Mouse (Mus musculus): ENCODE measurements around the gene 6030452D12Rik.

6030452D12Rik gene

DNA sequence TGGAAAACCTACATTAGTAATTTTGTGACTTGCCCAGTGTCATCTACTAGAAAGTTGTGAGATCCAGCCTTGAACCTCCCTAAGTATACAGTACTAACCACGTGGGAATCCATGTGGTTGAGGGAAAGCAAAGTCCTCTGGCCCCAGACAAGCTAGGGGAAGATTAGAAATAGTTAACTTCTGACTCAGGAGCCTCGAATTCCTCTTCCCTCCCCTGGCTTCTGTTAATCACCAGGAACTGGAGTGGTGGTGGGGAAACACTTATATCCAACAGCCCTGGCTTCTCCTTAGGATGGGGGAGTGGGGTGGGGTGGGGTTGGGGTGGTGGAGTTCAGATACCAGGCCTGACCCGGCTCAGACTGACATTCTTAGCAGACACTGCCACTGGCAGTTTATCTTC lies 18.4 kb downstream of the 6030452D12Rik start:
- no peak for DNase-seq (ENCODE audit: low spot score)

DNA sequence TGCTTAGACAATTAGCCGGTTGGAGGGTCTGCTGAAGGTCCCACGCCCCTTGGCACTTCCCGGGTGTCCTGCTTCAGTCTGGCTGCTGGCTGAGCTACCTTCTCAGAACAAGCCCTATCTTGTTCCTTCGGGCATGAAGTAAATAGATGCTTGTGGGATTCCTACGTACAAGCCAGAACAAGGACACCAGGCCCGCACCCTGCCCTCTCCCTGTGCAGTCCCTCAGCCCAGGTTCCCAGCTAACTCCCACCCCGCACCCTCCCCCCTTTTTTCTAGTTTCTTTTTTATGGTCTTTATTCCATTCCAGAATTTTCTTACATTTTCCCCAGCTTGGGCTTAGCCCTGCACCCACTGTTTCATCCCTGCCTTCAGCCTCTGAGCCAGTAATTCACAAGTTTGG lies 20.3 kb downstream of the 6030452D12Rik start:
- no peak for DNase-seq (ENCODE audit: low spot score)

DNA sequence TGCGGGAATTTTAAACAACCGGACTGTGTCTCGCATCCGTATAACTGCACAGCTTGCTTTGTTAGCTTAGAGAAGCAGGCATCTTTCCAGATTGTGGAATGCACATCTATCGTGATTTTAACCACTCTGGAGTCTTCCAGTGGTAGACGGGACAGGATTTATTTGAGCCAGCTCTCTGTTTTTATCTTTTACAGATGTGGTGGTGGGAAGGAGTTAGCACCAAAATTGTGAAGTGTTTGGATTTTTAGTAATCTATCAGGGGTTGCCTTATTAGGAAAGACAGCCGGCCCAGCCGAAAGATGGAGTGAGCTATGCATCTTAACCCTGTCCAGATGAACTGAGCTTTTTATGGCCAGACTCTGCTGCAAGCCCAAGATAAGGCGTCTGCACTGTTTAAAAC lies 21.5 kb downstream of the 6030452D12Rik start:
- no peak for DNase-seq (ENCODE audit: low spot score)

- DNase-seq (ENCODE audit: low spot score): no peak
These were observed 26.4 kb downstream of the 6030452D12Rik start for GRCm38 (mm10) chr8:106526725-106527124.

DNA sequence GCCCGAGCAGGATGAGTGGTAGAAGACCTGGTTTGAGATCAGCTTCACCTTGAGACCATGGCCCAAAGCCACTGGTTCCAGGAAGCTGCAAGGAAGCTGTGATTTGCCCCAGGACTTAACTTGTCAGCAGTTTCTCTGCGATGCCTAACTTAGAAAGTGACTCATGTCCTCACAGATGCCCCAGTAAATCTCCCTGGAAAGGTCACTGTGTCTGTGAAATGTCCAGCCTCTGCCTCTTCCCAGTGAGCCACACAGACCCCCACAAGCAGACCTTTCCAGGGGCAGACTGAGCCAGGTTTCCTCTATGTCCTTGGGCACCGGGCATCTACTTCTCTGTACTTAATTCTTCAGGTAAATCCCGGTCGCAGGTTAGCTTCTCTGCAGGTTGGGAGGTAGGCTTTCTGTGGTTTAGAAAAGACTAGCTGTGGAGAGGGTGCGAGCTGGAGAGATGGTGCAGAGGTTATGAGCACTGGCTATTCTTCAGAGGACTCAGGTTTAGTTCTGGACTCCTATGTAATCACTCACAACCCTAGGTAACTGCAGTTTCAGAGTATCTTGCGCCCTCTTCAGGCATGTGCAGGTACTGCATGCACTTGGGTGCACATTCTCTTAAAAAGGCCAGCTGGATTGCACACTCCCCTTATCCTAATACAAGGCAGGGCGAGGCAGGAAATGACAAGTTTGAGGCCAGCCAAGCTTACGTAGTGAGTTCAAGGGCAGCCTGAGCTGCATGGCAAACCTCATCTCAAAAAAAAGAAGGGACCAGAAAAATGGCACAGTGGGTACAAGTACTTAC lies 27.1 kb downstream of the 6030452D12Rik start:
- DNase-seq (ENCODE audit: low spot score): no peak

DNA sequence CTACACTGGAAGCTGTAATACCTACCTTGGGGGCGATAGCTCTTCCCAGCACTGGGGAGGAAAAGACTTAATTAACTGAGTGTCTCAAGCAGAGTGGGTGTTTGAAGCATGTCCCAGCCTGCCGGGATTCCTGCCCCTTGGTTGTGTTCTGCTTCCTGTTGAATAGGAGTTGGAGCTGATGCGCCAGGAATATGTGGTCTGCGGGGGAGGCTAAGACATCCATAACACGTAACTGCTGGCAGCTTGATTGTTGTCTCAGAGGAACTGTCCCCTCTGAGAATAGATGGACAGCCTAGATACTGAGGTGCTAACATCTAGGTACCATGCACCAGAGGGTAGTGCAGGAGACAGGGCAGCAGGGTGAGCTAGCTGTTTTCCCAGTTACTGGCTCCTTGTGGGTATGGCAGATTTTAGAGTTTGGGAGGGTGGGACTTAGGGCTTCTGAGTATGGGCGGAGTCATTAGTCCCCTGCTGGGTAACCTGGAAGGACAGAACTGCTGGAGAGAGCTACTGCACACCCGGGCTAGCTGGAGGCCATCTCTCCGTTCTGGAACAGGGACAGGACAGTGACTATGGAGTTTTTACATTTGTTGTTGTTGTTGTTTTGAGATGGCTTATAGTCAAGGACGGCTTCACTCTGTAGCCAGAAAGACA lies 28.4 kb downstream of the 6030452D12Rik start:
- DNase-seq (ENCODE audit: low spot score): no peak

GRCm38 (mm10) chr8:106529885-106530482 lies 29.7 kb downstream of the 6030452D12Rik start:
- DNase-seq (ENCODE audit: low spot score): no peak

DNA sequence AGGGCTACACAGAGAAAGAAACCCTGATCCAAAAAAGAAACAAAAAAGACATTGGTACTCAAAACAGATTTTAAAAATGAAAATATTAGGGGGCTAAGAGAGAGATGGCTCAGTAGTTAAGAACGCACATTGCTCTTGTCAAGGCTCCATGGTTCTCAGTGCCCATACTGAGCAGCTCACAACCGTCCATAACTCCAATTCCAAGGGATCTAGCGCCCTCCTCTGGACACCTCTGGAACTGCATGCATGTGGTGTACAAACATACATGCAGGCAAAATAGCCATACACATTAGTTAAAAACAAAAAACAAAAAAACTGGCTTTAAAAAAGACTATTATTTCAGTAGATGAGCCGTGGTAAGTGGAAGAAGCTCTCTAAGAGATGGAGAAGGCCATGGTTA lies 30.2 kb downstream of the 6030452D12Rik start:
- no peak for DNase-seq (ENCODE audit: low spot score)

GRCm38 (mm10) chr8:106533709-106534108 lies 33.4 kb downstream of the 6030452D12Rik start:
- no peak for DNase-seq (ENCODE audit: low spot score)

DNA sequence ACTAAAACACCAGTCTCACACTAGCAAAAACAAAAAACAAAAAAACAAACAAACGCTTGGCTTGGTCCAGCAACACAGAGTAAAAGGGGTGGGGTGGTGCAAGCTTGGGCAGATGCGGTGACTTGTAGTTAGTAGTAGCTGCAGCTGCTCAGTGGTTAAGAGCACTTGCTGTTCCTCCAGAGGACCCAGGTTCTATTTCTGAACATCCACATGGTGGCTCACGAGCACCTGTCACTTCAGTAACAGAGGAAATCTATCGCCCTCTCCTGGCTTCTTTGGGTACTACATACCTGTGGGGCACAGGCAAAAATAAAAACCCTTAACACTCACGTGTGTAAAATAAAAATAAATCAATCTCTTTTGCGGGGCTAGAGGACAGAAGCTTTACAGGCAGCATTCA lies 34.1 kb downstream of the 6030452D12Rik start:
- DNase-seq (ENCODE audit: low spot score): no peak

DNA sequence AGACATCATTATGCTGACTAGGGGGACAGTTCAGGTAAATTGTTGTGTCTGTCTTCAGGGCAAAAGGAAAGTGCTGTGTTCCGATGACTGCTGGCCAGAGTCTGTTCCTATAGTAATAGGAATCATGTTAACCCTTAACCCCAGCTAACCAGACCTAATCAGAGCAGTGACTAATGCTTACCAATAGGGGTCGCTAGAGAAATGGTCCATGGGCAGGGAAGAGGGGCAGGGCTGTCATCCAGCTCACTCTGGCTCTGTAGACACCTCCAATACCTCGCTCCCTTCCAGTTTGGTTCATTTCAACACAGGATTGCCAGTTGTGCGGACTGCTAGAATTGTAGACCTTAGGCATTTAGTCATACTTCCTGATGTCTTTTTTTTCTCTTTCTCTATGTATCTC lies 35.1 kb downstream of the 6030452D12Rik start:
- DNase-seq (ENCODE audit: low spot score): no peak

GRCm38 (mm10) chr8:106539193-106539592 lies 38.9 kb downstream of the 6030452D12Rik start:
- DNase-seq (ENCODE audit: low spot score): no peak

DNA sequence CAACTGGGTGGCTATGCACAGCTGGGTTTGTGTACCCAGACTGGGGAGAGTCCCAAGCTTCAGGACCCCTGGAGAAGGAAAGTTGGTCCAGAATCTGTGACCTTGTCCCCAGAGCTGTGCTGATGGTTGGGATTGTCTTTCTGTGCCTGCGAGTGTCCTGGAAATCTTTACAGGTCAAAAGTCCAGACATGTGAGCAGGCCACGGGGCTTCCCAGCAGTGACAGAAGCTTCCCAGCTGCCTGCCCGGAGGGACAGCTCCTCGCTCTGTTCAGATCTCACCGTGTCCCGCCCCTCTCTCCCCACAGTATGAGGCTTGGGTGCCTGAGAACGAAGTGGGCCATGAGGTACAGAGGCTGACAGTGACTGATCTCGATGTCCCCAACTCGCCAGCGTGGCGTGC lies 40.7 kb downstream of the 6030452D12Rik start:
- no peak for DNase-seq (ENCODE audit: low spot score)

DNA sequence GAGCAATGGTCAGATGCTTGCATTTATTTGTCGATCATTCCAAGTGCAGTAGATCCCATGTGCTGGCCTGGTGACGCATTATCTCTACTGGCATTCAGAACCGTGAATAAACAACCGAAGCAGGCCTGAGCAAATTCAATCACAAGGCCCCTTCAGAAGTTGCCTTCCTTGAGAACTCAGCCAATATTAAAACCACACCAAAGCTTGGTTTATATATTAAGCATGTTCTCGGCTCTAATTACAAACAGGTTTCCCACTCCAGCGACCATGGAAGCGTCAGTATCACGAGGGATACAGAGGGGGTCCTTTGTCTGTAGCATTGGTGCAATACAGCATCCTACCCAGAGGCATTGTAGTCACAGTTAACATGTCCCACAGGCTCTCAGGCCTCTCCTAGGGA lies 42.7 kb downstream of the 6030452D12Rik start:
- no peak for DNase-seq (ENCODE audit: low spot score)

DNA sequence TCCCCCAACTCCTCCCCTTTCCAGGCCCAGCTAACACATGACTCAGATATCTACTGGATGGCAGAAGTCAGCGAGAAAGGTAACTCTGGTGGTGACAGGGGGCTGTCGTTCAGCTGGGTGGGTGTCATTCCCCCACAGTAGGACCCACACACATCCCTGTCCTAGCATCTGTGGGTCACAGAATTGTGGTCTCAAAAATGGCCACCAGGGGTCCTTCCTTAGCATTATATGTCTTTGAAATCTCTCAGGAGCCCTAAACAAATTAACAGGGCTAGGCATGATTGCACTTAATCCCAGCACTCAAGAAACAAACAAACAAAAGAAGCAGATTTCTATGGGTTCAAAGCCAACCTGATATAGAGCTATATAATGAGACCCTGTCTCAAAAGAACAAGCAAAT lies 44.8 kb downstream of the 6030452D12Rik start:
- no peak for DNase-seq (ENCODE audit: low spot score)

DNA sequence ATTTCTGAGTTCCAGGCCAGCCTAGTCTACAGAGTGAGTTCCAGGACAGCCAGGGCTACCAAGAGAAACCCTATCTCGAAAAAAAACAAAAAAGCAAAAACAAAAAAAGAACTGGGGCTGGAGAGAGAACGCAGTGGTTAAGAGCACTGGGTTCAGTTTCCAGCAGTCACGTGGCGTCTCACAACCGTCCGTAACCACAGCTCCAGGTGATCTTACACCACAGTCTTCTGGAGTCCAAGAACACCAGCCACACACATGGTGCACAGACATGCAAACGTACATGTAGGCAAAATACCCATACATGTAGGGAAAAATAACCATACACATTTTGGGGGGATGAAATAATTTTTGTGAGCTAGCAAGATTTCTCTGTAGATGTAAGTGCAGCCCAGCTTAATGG lies 46.4 kb downstream of the 6030452D12Rik start:
- no peak for DNase-seq (ENCODE audit: low spot score)

DNA sequence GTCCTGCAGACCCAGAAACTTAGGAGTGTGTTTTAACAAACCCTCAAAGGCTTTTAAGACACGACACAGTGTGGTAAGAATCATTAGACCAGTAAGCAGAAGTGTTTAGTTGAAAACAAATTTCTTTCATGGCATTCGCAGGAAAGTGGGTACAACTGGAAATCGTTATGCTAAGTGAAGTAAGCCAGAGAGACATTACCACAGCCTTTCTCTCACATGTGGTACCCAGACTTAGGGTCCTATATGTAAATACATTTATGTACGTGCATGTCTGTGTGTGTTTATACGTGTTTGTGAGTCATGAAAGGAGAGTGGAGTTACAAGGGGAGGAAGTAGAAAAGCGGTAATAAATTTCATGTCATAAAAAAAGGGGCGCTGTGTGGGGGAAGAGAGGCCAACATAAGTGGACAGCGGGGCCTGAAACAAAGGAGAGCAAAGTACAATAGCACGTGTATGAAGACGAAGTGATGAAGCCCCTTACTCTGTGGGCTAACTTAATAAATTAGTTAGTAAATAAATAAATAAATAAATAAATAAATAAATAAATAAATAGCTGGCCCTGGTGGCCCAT lies 48.1 kb downstream of the 6030452D12Rik start:
- no peak for DNase-seq (ENCODE audit: low spot score)

GRCm38 (mm10) chr8:106550906-106551305 lies 50.6 kb downstream of the 6030452D12Rik start:
- DNase-seq (ENCODE audit: low spot score): no peak

DNA sequence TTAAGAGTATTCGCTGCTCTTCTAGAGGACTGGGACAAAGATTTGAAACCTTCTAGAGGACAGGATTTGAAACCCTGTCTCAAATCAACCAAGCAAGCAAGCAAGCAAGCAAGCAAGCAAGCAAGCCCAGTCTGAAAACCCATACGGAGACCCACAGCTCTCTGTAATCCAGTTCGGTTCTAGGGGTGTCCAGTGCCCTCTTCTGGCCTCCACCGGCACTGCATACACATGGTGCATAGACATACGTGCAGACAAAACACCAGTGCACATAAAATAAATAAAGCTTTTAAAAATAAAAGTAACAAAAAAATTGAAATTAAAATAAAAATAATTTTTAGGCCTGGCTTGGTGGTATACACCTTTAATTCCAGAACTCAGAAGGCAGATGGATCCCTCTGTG lies 53.7 kb downstream of the 6030452D12Rik start:
- DNase-seq (ENCODE audit: low spot score): no peak

DNA sequence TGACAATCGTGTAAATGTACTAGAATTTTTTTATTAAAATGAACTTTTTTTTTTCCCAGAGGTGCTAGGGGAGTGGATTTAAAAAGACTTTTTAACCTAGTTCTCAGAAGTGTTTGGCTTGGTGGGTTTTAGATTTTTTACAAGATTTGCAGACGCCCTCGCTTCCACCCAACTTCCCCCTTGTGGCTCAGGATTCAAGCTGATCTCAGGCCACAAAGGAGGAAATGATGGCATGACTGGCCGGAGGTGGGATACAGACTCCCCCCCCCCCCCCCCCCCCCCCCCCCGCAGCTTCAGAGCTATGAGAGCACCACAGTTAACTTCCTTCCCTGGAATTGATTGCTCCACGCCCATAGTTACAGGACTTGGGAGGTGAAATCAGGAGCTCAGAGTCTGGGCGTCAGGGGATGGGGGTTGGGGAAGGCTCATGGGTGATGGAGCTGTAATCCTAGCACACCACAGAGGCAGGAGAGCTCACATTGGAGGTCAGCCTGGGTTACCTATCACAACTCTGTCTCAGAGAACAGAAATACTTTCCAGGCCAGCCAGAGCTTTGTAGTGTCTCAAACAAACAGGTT lies 55.8 kb downstream of the 6030452D12Rik start:
- DNase-seq (ENCODE audit: low spot score): no peak

All from urinary bladder, postnatal 10 days (tissue).